Mouse (Mus musculus) myocyte (in vitro differentiated cells): Measurements from ENCODE around the gene Tmem108.

Experiments
- E2F4 ChIP-seq: IDR thresholded peaks from one replicate; pipeline ENCODE4 v1.6.1; 2011; ENCODE audit warnings: mild to moderate bottlenecking, control low read depth, moderate library complexity; ENCODE audit not compliant: insufficient read depth
- MYOG ChIP-seq, 3 experiments: IDR thresholded peaks; one replicate each; pipeline ENCODE4 v1.6.1; 2011; ENCODE audit warnings: control low read depth in 2 of 3, low read depth in 2 of 3, mild to moderate bottlenecking in 2 of 3; ENCODE audit not compliant: insufficient read length in 2 of 3, control insufficient read depth in 1 of 3, insufficient read depth in 1 of 3
- POLR2A ChIP-seq: IDR thresholded peaks from one replicate; pipeline ENCODE4 v1.6.1; 2011; ENCODE audit warnings: low read depth, mild to moderate bottlenecking, control low read depth, moderate library complexity; ENCODE audit not compliant: insufficient read length
- POLR2AphosphoS2 ChIP-seq: IDR thresholded peaks from one replicate; pipeline ENCODE4 v1.6.1; 2011; ENCODE audit warnings: low read depth, control low read depth; ENCODE audit not compliant: insufficient read length
- USF1 ChIP-seq: IDR thresholded peaks from one replicate; pipeline ENCODE4 v1.6.1; 2011; ENCODE audit warnings: low read depth, mild to moderate bottlenecking, control low read depth, moderate library complexity

GRCm38 (mm10) chr9:103469516-103469915, 292.1 kb downstream of the Tmem108 start:
- TF ChIP-seq POLR2AphosphoS2 (no peak), POLR2A (no peak), MYOG (IDR thresholded peaks at IDR 0.05; ENCODE audit: control insufficient read depth in 1 of 3, insufficient read depth in 1 of 3, insufficient read length in 2 of 3, low read depth in 2 of 3) (no peak), E2F4 (no peak), USF1 (no peak)
